Mouse (Mus musculus): ENCODE results near the gene Eci2.

DNA sequence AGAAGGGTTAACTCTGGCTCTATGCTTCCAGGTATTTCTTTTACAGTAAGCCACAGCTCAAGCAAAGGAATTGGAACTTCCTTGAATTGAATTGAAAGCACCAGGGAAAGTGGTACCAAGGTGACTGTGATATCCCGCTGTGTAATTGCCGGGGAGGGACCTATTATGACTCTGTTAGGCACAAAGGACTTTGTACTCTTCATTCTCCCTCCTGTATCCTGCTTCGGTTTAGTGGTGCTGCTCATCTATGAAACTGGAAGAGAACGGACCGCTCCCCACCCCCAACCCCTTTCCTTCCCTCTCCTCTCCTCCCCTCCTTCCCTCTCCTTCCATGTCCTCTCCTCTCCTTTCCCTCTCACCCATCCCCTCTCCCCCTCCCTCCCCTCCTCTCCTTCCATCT, 62.0 kb downstream of the Eci2 start:
- TF ChIP-seq CTCF (IDR thresholded peaks at IDR 0.05; ENCODE audit: low read depth) (no peak), EP300 (IDR thresholded peaks at IDR 0.05; ENCODE audit: low read depth) (no peak)

Data from liver, embryonic 14.5 days (tissue).